Mouse (Mus musculus) thymus, postnatal 36 days (tissue): ENCODE measurements around the gene Tead3.
"Not testable (repeated sequence)": the region's sequence is repeated elsewhere in the genome, so short reads cannot be mapped to it uniquely, and the experiment has no call there.

Experiments used
- DNase-seq, 2 experiments: peaks; one replicate each; pipeline ENCODE4 v3.0.0; 2022; ENCODE audit warnings: mixed read lengths in 2 of 2

The Tead3 gene

GRCm38 (mm10) chr17:28358576-28359261, 8.1 kb upstream of the Tead3 start:
- not testable (repeated sequence) for DNase-seq

- DNase-seq: no peak
Measured at GRCm38 (mm10) chr17:28355871-28356270, 5.3 kb upstream of the Tead3 start.

GRCm38 (mm10) chr17:28352018-28352417, 1.4 kb upstream of the Tead3 start:
- DNase-seq: no peak

- peak; percentile 34 to 61 for DNase-seq
Measured at GRCm38 (mm10) chr17:28351353-28351890, 805 bp upstream of the Tead3 start.

GRCm38 (mm10) chr17:28349901-28350465, 634 bp downstream of the Tead3 start:
- peak in 1 of 2 experiments; percentile 45 for DNase-seq

GRCm38 (mm10) chr17:28349264-28349880, 1.2 kb downstream of the Tead3 start:
- no peak for DNase-seq

GRCm38 (mm10) chr17:28348211-28348610, 2.4 kb downstream of the Tead3 start:
- DNase-seq: no peak

- DNase-seq: no peak
Measured at GRCm38 (mm10) chr17:28347327-28347726, 3.3 kb downstream of the Tead3 start.

GRCm38 (mm10) chr17:28345882-28346281, 4.7 kb downstream of the Tead3 start:
- DNase-seq: no peak

GRCm38 (mm10) chr17:28345271-28345721, 5.3 kb downstream of the Tead3 start:
- no peak for DNase-seq

- no peak for DNase-seq
Measured at GRCm38 (mm10) chr17:28344670-28345069, 5.9 kb downstream of the Tead3 start.

- DNase-seq: no peak
Measured at GRCm38 (mm10) chr17:28344050-28344607, 6.5 kb downstream of the Tead3 start.

- peak; percentile 29 to 45 for DNase-seq
Measured at GRCm38 (mm10) chr17:28341091-28341490, 9.5 kb downstream of the Tead3 start.

- no peak for DNase-seq
Measured at GRCm38 (mm10) chr17:28340578-28340977, 10.0 kb downstream of the Tead3 start.

- DNase-seq: no peak
Measured at GRCm38 (mm10) chr17:28337547-28337946, 13.1 kb downstream of the Tead3 start.

- no peak for DNase-seq
Measured at GRCm38 (mm10) chr17:28335267-28335666, 15.3 kb downstream of the Tead3 start.

- no peak for DNase-seq
Measured at GRCm38 (mm10) chr17:28332915-28333546, 17.6 kb downstream of the Tead3 start.

GRCm38 (mm10) chr17:28332113-28332914, 18.3 kb downstream of the Tead3 start:
- no peak for DNase-seq

GRCm38 (mm10) chr17:28331241-28332112, 19.1 kb downstream of the Tead3 start:
- no peak for DNase-seq

- not testable (repeated sequence) for DNase-seq
Measured at GRCm38 (mm10) chr17:28330590-28330989, 20.0 kb downstream of the Tead3 start.

GRCm38 (mm10) chr17:28330232-28330546, 20.4 kb downstream of the Tead3 start:
- DNase-seq: no peak
